Mouse (Mus musculus) adrenal gland, adult 10 weeks (tissue): ENCODE measurements around the gene 4930550L24Rik. TPM values are rescaled to one million over a fixed set of nuclear protein-coding genes. Genes with fewer than 3 reads are reported as not detected.

ENCODE experiments used
- polyA plus RNA-seq: library from polyadenylated mRNA; stranded (reverse); fragments of 350-450 nt; fragmentation: Illumina TruSeq; extraction: RNeasy Lipid Tissue Mini Kit (QIAGEN cat#74804); gene quantifications from one replicate; pipeline ENCODE4 v1.2.3, GENCODE M21; 2014; ENCODE audit warnings: low read depth, low replicate concordance

The 4930550L24Rik gene
- polyA plus RNA-seq: not detected

DNA sequence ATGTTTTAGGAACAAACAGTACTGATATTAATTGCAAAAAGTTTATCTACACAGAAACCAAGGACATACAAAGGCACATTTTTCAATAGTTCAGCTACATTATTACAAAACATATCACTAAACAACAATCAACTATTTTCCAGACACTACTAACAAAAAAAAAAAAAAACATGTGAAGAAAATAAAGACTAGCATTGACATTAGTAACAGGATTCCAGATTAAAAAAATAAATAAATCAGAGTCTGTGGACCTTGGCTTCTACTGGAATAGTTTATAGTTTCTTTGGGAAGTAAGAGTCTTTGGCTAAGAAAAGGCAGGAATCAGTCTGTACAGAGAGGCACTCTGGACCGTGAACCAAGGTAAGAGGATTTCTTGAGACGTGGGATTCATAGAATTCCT is at the start of gene 4930550L24Rik:
TSS of gene 4930550L24Rik (plus strand) at position 301 of the 400 bp plus-strand sequence.

